Mouse (Mus musculus) embryonic stem cell, embryonic (primary cell): ENCODE data around the gene Pip5k1a.
"Not testable (repeated sequence)": the region's sequence is repeated elsewhere in the genome, so short reads cannot be mapped to it uniquely, and the experiment has no call there.

ENCODE experiments used
- CTCF ChIA-PET, 4 experiments: fragments of 300-600 bp in 2 of 4; fragments of 350-600 bp in 2 of 4; sonication (Branson Sonifier 250); formaldehyde crosslinking; loops; one replicate each; lab custom pipeline; 2022; ENCODE audit warnings: inconsistent platforms in 2 of 4; lab: Charles Lee
- POLR2A ChIA-PET, 4 experiments: fragments of 300-600 bp in 2 of 4; fragments of 350-600 bp in 2 of 4; sonication (Branson Sonifier 250); formaldehyde crosslinking; loops; one replicate each; lab custom pipeline; 2022; ENCODE audit warnings: antibody characterized with exemption in 4 of 4, inconsistent platforms in 1 of 4; lab: Charles Lee

Gene Pip5k1a

GRCm38 (mm10) chr3:95106338-95107117 is at the start of gene Pip5k1a:
Gene Pip5k1a, minus strand, starts transcription at chr3:95106930.
- CTCF ChIA-PET = interaction anchor here in 3 of 4 experiments (0.5 to 2.0 kb wide), 4 partner anchors 9 to 173 kb away, joined by 3 to 9 read pairs (median 4); no protein-coding TSS in a partner anchor
- POLR2A ChIA-PET = interaction anchor here (0.5 to 4.1 kb wide), 56 partner anchors 9 to 1113 kb away, joined by 3 to 31 read pairs (median 4); partner anchors contain the start of genes Gabpb2 (in 2 of the 4), Zfp687 (in 2 of the 4), Bola1 (in 1 of the 4) and Hist2h2ab (in 1 of the 4)

- POLR2A ChIA-PET = interaction anchor here in 1 of 4 experiments (0.6 kb wide), 1 partner anchor 305 kb away, joined by 5 read pairs; no protein-coding TSS in a partner anchor
- CTCF ChIA-PET = no interaction called here
Observed at GRCm38 (mm10) chr3:95153874-95154273, 47.1 kb upstream of the Pip5k1a start.

- ChIA-PET CTCF (interaction anchor here in 1 of 4 experiments (0.5 to 1.0 kb wide), 2 partner anchors 23 to 156 kb away, joined by 3 to 4 read pairs; partner anchors contain the start of gene Tmod4), POLR2A (interaction anchor here in 2 of 4 experiments (0.7 to 1.8 kb wide), 3 partner anchors 27 to 94 kb away, joined by 3 to 4 read pairs (median 4); partner anchors contain the start of gene Vps72 (in 1 of the 2))
Observed at GRCm38 (mm10) chr3:95147924-95148323, 41.2 kb upstream of the Pip5k1a start.

GRCm38 (mm10) chr3:95142617-95143011 is 35.9 kb upstream of the Pip5k1a start:
- POLR2A ChIA-PET = interaction anchor here in 3 of 4 experiments (0.5 to 1.9 kb wide), 22 partner anchors 10 to 612 kb away, joined by 3 to 7 read pairs (median 4); partner anchors contain the start of genes Sema6c (in 2 of the 3), Gabpb2 (in 1 of the 3), Vps72 (in 1 of the 3) and Zfp687 (in 1 of the 3)
- CTCF ChIA-PET = interaction anchor here (0.5 to 2.0 kb wide), 54 partner anchors 9 to 446 kb away, joined by 3 to 13 read pairs (median 4); partner anchors contain the start of genes Sema6c (in 2 of the 4), Gabpb2 (in 1 of the 4), Gm128 (in 1 of the 4) and Golph3l (in 1 of the 4)

GRCm38 (mm10) chr3:95141952-95142616 is 35.4 kb upstream of the Pip5k1a start, which contains the start of gene Tnfaip8l2:
Gene Tnfaip8l2, minus strand, starts transcription at chr3:95142360.
- CTCF ChIA-PET = interaction anchor here (0.6 to 2.0 kb wide), 38 partner anchors 9 to 290 kb away, joined by 3 to 13 read pairs (median 5); partner anchors contain the start of genes Gabpb2 (in 1 of the 4), Gm128 (in 1 of the 4), Sema6c (in 1 of the 4) and Tmod4 (in 1 of the 4)
- POLR2A ChIA-PET = interaction anchor here in 3 of 4 experiments (0.5 to 2.9 kb wide), 28 partner anchors 10 to 612 kb away, joined by 3 to 14 read pairs (median 4); partner anchors contain the start of genes Sema6c (in 3 of the 3), Gabpb2 (in 1 of the 3), Tmod4 (in 1 of the 3) and Vps72 (in 1 of the 3)

GRCm38 (mm10) chr3:95141474-95141873 is 34.7 kb upstream of the Pip5k1a start:
- POLR2A ChIA-PET = interaction anchor here in 3 of 4 experiments (0.8 to 2.9 kb wide), 15 partner anchors 13 to 143 kb away, joined by 3 to 18 read pairs (median 5); partner anchors contain the start of genes Sema6c (in 3 of the 3), Gabpb2 (in 1 of the 3), Tmod4 (in 1 of the 3) and Vps72 (in 1 of the 3)
- CTCF ChIA-PET = interaction anchor here in 3 of 4 experiments (1.1 to 2.0 kb wide), 6 partner anchors 11 to 75 kb away, joined by 3 to 10 read pairs (median 6); no protein-coding TSS in a partner anchor

GRCm38 (mm10) chr3:95140795-95141194 is 34.1 kb upstream of the Pip5k1a start:
- ChIA-PET POLR2A (interaction anchor here in 2 of 4 experiments (0.5 to 2.9 kb wide), 33 partner anchors 11 to 170 kb away, joined by 3 to 18 read pairs (median 4); partner anchors contain the start of genes Gabpb2 (in 2 of the 2), Tmod4 (in 2 of the 2), Vps72 (in 2 of the 2) and Pip5k1a (in 1 of the 2)), CTCF (interaction anchor here in 3 of 4 experiments (0.6 to 1.9 kb wide), 9 partner anchors 12 to 123 kb away, joined by 3 to 9 read pairs (median 4); partner anchors contain the start of genes Sema6c (in 1 of the 3), Tmod4 (in 1 of the 3) and Vps72 (in 1 of the 3))

- ChIA-PET CTCF (interaction anchor here in 3 of 4 experiments (0.6 to 1.9 kb wide), 14 partner anchors 12 to 124 kb away, joined by 3 to 9 read pairs (median 4); partner anchors contain the start of genes Gabpb2 (in 1 of the 3), Sema6c (in 1 of the 3), Tmod4 (in 1 of the 3) and Vps72 (in 1 of the 3)), POLR2A (interaction anchor here (0.5 to 2.9 kb wide), 48 partner anchors 11 to 171 kb away, joined by 3 to 18 read pairs (median 4); partner anchors contain the start of genes Pip5k1a (in 3 of the 4), Sema6c (in 3 of the 4), Gabpb2 (in 2 of the 4) and Tmod4 (in 2 of the 4))
Observed at GRCm38 (mm10) chr3:95140289-95140595, 33.5 kb upstream of the Pip5k1a start.

GRCm38 (mm10) chr3:95139586-95140288 is 33.0 kb upstream of the Pip5k1a start:
- ChIA-PET POLR2A (interaction anchor here (0.6 to 2.9 kb wide), 47 partner anchors 11 to 171 kb away, joined by 3 to 18 read pairs (median 4); partner anchors contain the start of genes Pip5k1a (in 3 of the 4), Sema6c (in 3 of the 4), Gabpb2 (in 2 of the 4) and Vps72 (in 2 of the 4)), CTCF (interaction anchor here in 2 of 4 experiments (0.7 to 1.9 kb wide), 14 partner anchors 11 to 124 kb away, joined by 3 to 9 read pairs (median 4); partner anchors contain the start of genes Gabpb2 (in 1 of the 2), Sema6c (in 1 of the 2), Tmod4 (in 1 of the 2) and Vps72 (in 1 of the 2))

- POLR2A ChIA-PET = interaction anchor here in 3 of 4 experiments (0.6 to 1.7 kb wide), 6 partner anchors 24 to 147 kb away, joined by 3 to 5 read pairs (median 4); partner anchors contain the start of gene Vps72 (in 1 of the 3)
- CTCF ChIA-PET = no interaction called here
Observed at GRCm38 (mm10) chr3:95136336-95136735, 29.6 kb upstream of the Pip5k1a start.

GRCm38 (mm10) chr3:95135433-95136052 is 28.8 kb upstream of the Pip5k1a start:
- ChIA-PET POLR2A (interaction anchor here in 3 of 4 experiments (0.6 to 1.7 kb wide), 7 partner anchors 14 to 120 kb away, joined by 3 to 7 read pairs (median 3); partner anchors contain the start of genes Gabpb2 (in 1 of the 3) and Vps72 (in 1 of the 3)), CTCF (interaction anchor here in 1 of 4 experiments (0.5 kb wide), 1 partner anchor 82 kb away, joined by 8 read pairs; no protein-coding TSS in a partner anchor)

- POLR2A ChIA-PET = interaction anchor here in 2 of 4 experiments (0.7 to 1.7 kb wide), 5 partner anchors 15 to 119 kb away, joined by 3 to 7 read pairs (median 3); partner anchors contain the start of genes Gabpb2 (in 1 of the 2) and Vps72 (in 1 of the 2)
Observed at GRCm38 (mm10) chr3:95135023-95135422, 28.3 kb upstream of the Pip5k1a start.

GRCm38 (mm10) chr3:95134133-95134532 is 27.4 kb upstream of the Pip5k1a start:
- POLR2A ChIA-PET, CTCF ChIA-PET: not testable (repeated sequence)

More at GRCm38 (mm10) chr3:95135023-95135422, 28.3 kb upstream of the Pip5k1a start:
- CTCF ChIA-PET = interaction anchor here in 1 of 4 experiments (0.5 kb wide), 1 partner anchor 81 kb away, joined by 8 read pairs; no protein-coding TSS in a partner anchor

GRCm38 (mm10) chr3:95133680-95134101 is 27.0 kb upstream of the Pip5k1a start, which contains the start of the genes Scnm1 and Lysmd1:
Gene Scnm1, minus strand, starts transcription at chr3:95134011.
Gene Lysmd1, plus strand, starts transcription at chr3:95134088.
- CTCF ChIA-PET = interaction anchor here in 2 of 4 experiments (1.1 to 1.7 kb wide), 2 partner anchors 9 kb away, joined by 3 to 7 read pairs; partner anchors contain the start of genes Tmod4 (in 1 of the 2) and Tnfaip8l2 (in 1 of the 2)
- POLR2A ChIA-PET = interaction anchor here in 1 of 4 experiments (1.4 kb wide), 1 partner anchor 118 kb away, joined by 3 read pairs; the partner anchor contains the start of gene Zfp687
